Mouse (Mus musculus) heart, postnatal 0 days (tissue): Measurements from ENCODE around the gene Ripor2.

ENCODE experiments used
- CTCF ChIP-seq: IDR thresholded peaks from 2 replicates; pipeline ENCODE4 v1.5.1; 2016; ENCODE audit warnings: antibody characterized with exemption, control low read depth, low read depth
- EP300 ChIP-seq: IDR thresholded peaks from 2 replicates; pipeline ENCODE4 v1.6.1; 2016; ENCODE audit warnings: antibody characterized with exemption, low read depth

DNA sequence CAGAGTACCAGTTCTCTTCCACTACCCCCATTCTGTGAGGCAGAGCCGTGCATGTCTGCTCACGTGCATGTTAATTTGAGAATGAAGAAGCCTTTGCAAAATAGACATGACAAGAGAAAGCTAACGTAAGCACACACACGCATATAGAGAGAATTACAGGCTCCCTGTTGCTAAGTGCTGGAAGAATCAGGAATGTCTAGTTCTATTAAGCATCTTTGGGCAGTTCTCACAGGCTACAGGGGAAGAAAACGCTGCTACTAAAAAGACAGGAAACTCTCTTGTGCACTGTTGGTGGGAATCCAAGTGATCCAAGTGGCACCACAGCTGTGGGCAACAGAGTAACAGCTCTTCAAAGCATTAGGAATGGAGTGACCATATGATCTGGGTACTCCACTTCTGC lies 43.1 kb downstream of the Ripor2 start:
- no peak for TF ChIP-seq EP300
- no peak for TF ChIP-seq CTCF
